Mouse (Mus musculus) intestine, embryonic 15.5 days (tissue): ENCODE measurements around the gene Tktl1. TPM values are rescaled to one million over a fixed set of nuclear protein-coding genes. Genes with fewer than 3 reads are reported as not detected.
A peak's percentile ranks its signal among the peaks of the same experiment; 100 is the strongest.
"Not testable (repeated sequence)": the region's sequence is repeated elsewhere in the genome, so short reads cannot be mapped to it uniquely, and the experiment has no call there.

Experiments used
- ATAC-seq: fragments of 200-750 bp; cut with Nextera tagmentation; 2 replicates; pipeline ENCODE4 v1.8.0; 2017; ENCODE audit warnings: moderate TSS enrichment, moderate library complexity
- H3K27ac ChIP-seq: fragments of 300-500 bp; sonication (generic); 2 replicates; pipeline ENCODE4 v1.5.1; 2015; ENCODE audit warnings: mild to moderate bottlenecking, inconsistent platforms
- H3K27me3 ChIP-seq: fragments of 300-500 bp; sonication (generic); replicated peaks from 2 replicates; pipeline ENCODE4 v1.6.1; 2015; ENCODE audit warnings: inconsistent platforms
- H3K36me3 ChIP-seq: fragments of 300-500 bp; sonication (generic); 2 replicates; pipeline ENCODE4 v1.6.1; 2015; ENCODE audit warnings: inconsistent platforms
- H3K4me1 ChIP-seq: fragments of 300-500 bp; sonication (generic); replicated peaks from 2 replicates; pipeline ENCODE4 v1.6.1; 2015; ENCODE audit warnings: inconsistent platforms
- H3K4me2 ChIP-seq: fragments of 300-500 bp; sonication (generic); replicated peaks from 2 replicates; pipeline ENCODE4 v1.6.1; 2015; ENCODE audit warnings: mild to moderate bottlenecking, inconsistent platforms
- H3K4me3 ChIP-seq: fragments of 300-500 bp; sonication (generic); replicated peaks from 2 replicates; pipeline ENCODE4 v1.5.1; 2015; ENCODE audit warnings: inconsistent platforms
- H3K9ac ChIP-seq: fragments of 300-500 bp; sonication (generic); 2 replicates; pipeline ENCODE4 v1.6.1; 2015; ENCODE audit warnings: inconsistent platforms
- H3K9me3 ChIP-seq: fragments of 300-500 bp; sonication (generic); 2 replicates; pipeline ENCODE4 v1.6.1; 2016; ENCODE audit warnings: inconsistent platforms
- WGBS: fragments of 180-500 bp; shearing (Covaris S2); methylation state at CpG from one replicate; pipeline ENCODE4 v1.1.7; 2015; 5-methylcytosine and 5-hydroxymethylcytosine counted together
- polyA plus RNA-seq: library from polyadenylated mRNA; unstranded; fragments of >200 nt; fragmentation: Nextera tagmentation; extraction: Ambion mirVana; gene quantifications from 2 replicates; pipeline ENCODE4 v1.2.1, GENCODE M21; 2015

Gene Tktl1
- not detected in 2 replicates for polyA plus RNA-seq

GRCm38 (mm10) chrX:74176959-74177358, at the start of gene Tktl1:
Gene Tktl1 (plus strand): TSS chrX:74177259.
- Histone ChIP-seq H3K9me3 (no peaks in the 10 kb centered on the region), H3K27me3 (no peaks in the 10 kb centered on the region), H3K27ac (no peak within 1 kb of the TSS), H3K4me2 (no peak within 1 kb of the TSS), H3K4me3 (no peak within 1 kb of the TSS), H3K4me1 (no peaks in the 10 kb centered on the region), H3K9ac (no peak within 1 kb of the TSS), H3K36me3 (no peaks in the 10 kb centered on the region)
- ATAC-seq: no peak
- 90% methylated on average over 17 of the region's 17 CpGs for WGBS

- not testable (repeated sequence) for H3K36me3 ChIP-seq, H3K27ac ChIP-seq, H3K4me2 ChIP-seq, H3K27me3 ChIP-seq, ATAC-seq, H3K4me3 ChIP-seq, H3K9ac ChIP-seq, H3K4me1 ChIP-seq, H3K9me3 ChIP-seq
- WGBS: 32% methylated on average over 1 of the region's 1 CpGs
These were observed 41.8 kb upstream of the Tktl1 start, which contains the start of gene Mecp2 for GRCm38 (mm10) chrX:74135263-74135662. Gene Mecp2 (minus strand): TSS chrX:74135363.

GRCm38 (mm10) chrX:74167738-74168137, 9.3 kb upstream of the Tktl1 start, which contains the start of gene Tex28:
Gene Tex28 (minus strand): TSS chrX:74167838.
- Histone ChIP-seq H3K9ac (no peak within 1 kb of the TSS), H3K27ac (no peak within 1 kb of the TSS), H3K9me3 (no peaks in the 10 kb centered on the region), H3K36me3 (no peaks in the 10 kb centered on the region), H3K4me1 (no peaks in the 10 kb centered on the region), H3K27me3 (no peaks in the 10 kb centered on the region), H3K4me3 (no peak within 1 kb of the TSS), H3K4me2 (no peak within 1 kb of the TSS)
- ATAC-seq: no peak
- 76% methylated on average over 1 of the region's 1 CpGs for WGBS

- H3K9me3 ChIP-seq: no peaks in the 10 kb centered on the region
- H3K9ac ChIP-seq: no peak overlapping the region
- no peak overlapping the region for H3K27ac ChIP-seq
- no peaks in the 10 kb centered on the region for H3K36me3 ChIP-seq
- H3K4me3 ChIP-seq: no peak overlapping the region
- no peaks in the 10 kb centered on the region for H3K27me3 ChIP-seq
- WGBS: 88% methylated on average over 2 of the region's 2 CpGs
- H3K4me1 ChIP-seq: no peaks in the 10 kb centered on the region
- ATAC-seq: no peak
- no peak overlapping the region for H3K4me2 ChIP-seq
These were observed 26.5 kb downstream of the Tktl1 start for GRCm38 (mm10) chrX:74203556-74203955.

GRCm38 (mm10) chrX:74218496-74218895, 41.4 kb downstream of the Tktl1 start:
- no peak for ATAC-seq
- H3K36me3 ChIP-seq: no peaks in the 10 kb centered on the region

GRCm38 (mm10) chrX:74219449-74219848, 42.4 kb downstream of the Tktl1 start:
- Histone ChIP-seq H3K27ac (no peak overlapping the region), H3K9me3 (no peaks in the 10 kb centered on the region), H3K4me1 (no peaks in the 10 kb centered on the region), H3K9ac (no peak overlapping the region), H3K4me3 (no peak overlapping the region), H3K36me3 (no peaks in the 10 kb centered on the region), H3K4me2 (no peak overlapping the region), H3K27me3 (no peaks in the 10 kb centered on the region)
- WGBS: 50% methylated on average over 13 of the region's 13 CpGs
- ATAC-seq: no peak

More at GRCm38 (mm10) chrX:74218496-74218895, 41.4 kb downstream of the Tktl1 start:
- no peaks in the 10 kb centered on the region for H3K4me1 ChIP-seq
- 90% methylated on average over 4 of the region's 4 CpGs for WGBS
- H3K27me3 ChIP-seq: no peaks in the 10 kb centered on the region
- H3K4me2 ChIP-seq: no peak overlapping the region
- H3K9ac ChIP-seq: no peak overlapping the region
- no peak overlapping the region for H3K4me3 ChIP-seq
- H3K27ac ChIP-seq: no peak overlapping the region
- H3K9me3 ChIP-seq: no peaks in the 10 kb centered on the region

DNA sequence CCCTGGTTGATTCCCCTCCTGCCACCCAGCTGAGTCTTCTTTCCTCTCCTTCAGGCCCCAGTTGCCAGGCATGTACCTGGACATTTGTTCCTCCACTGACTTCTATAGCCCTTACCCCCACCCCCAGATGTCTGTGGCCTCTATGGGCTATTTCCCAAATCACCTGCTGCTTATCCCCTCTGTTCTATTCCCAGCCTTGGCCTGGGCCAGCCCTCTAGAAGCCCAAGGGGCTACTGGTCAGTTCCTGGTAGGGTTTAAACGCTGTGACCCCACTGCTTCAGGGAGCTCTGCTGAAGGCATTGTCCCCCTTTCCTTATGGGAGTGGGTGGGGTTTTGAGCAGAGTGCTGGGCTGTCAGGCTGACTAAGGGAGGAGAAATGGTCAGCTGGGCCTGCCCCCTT, 43.0 kb downstream of the Tktl1 start:
- ATAC-seq: not testable (repeated sequence)

DNA sequence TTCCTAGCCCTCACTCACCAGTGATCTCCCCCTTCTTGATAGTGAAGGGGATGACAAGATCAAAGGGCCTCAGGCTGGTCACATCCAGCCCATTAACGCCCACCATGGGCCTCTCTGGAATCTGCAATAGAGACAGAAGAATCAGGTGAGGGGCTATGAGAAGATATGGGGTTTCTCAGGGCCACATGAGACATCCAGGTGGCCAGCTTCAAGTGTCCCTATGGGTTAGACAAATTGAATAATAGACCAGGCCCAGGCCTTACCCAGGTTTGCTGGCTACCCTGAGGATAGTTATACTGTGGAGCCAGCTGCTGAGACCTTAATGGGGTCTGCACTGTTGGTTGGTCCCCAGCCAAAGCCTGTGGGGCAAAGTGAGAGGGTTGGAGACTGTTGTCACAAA, 53.0 kb downstream of the Tktl1 start:
- H3K9ac ChIP-seq: no peak overlapping the region
- H3K36me3 ChIP-seq: peaks cover 9% of the 10 kb centered on the region
- H3K27ac ChIP-seq: no peak overlapping the region
- H3K27me3 ChIP-seq: no peaks in the 10 kb centered on the region
- 80% methylated on average over 1 of the region's 1 CpGs for WGBS
- no peak overlapping the region for H3K4me3 ChIP-seq
- no peak for ATAC-seq
- H3K4me2 ChIP-seq: no peak overlapping the region
- no peaks in the 10 kb centered on the region for H3K9me3 ChIP-seq
- no peaks in the 10 kb centered on the region for H3K4me1 ChIP-seq

More for the DNA sequence above, 43.0 kb downstream of the Tktl1 start:
- not testable (repeated sequence) for H3K9me3 ChIP-seq, H3K27me3 ChIP-seq, H3K9ac ChIP-seq, H3K4me2 ChIP-seq, H3K27ac ChIP-seq, H3K4me3 ChIP-seq, H3K4me1 ChIP-seq, H3K36me3 ChIP-seq
- 48% methylated on average over 1 of the region's 1 CpGs for WGBS

GRCm38 (mm10) chrX:74233196-74233595, 56.1 kb downstream of the Tktl1 start:
- Histone ChIP-seq H3K4me1 (no peaks in the 10 kb centered on the region), H3K27me3 (no peaks in the 10 kb centered on the region), H3K27ac (no peak overlapping the region), H3K4me2 (no peak overlapping the region), H3K9ac (no peak overlapping the region), H3K9me3 (no peaks in the 10 kb centered on the region), H3K36me3 (peaks cover 17% of the 10 kb centered on the region), H3K4me3 (no peak overlapping the region)
- WGBS: 91% methylated on average over 5 of the region's 5 CpGs
- no peak for ATAC-seq

DNA sequence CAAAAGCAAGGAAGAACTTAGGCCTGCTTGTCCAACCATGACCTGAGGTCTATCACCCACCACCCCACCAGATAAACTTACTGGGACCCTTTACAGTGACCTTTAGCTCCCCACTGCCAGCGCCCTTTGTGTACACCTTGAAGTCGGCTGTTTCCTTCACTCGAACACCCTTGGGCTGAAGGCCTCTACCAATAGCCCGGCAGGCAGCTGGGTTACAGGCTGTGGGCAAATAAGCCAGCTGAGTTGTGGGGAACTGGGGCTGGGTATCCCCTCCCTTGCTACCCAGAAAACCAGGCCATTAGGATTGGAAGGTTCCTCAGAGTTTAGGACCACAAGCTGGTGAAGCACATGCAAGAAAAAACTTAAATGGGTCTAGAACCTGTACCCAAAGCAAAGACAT, 63.3 kb downstream of the Tktl1 start:
- Histone ChIP-seq H3K9ac (no peak overlapping the region), H3K36me3 (peaks cover 12% of the 10 kb centered on the region; the same call in 1 of the 2 replicates), H3K9me3 (no peaks in the 10 kb centered on the region), H3K27ac (no peak overlapping the region), H3K4me2 (no peak overlapping the region), H3K4me1 (no peaks in the 10 kb centered on the region), H3K27me3 (no peaks in the 10 kb centered on the region), H3K4me3 (no peak overlapping the region)
- ATAC-seq: no peak
- WGBS: 91% methylated on average over 4 of the region's 4 CpGs

GRCm38 (mm10) chrX:74243396-74243795, 66.3 kb downstream of the Tktl1 start:
- Histone ChIP-seq H3K4me1 (no peaks in the 10 kb centered on the region), H3K27ac (no peak overlapping the region), H3K4me3 (peak overlapping the region; percentile 49), H3K27me3 (no peaks in the 10 kb centered on the region), H3K36me3 (peaks cover 3% of the 10 kb centered on the region; the same call in 1 of the 2 replicates), H3K9ac (0 out of 2 replicates have a peak overlapping the region, but pooled peaks have one; percentile 10), H3K9me3 (no peaks in the 10 kb centered on the region), H3K4me2 (peak overlapping the region; percentile 55)
- WGBS: 78% methylated on average over 2 of the region's 2 CpGs
- ATAC-seq: no peak

- no peaks in the 10 kb centered on the region for H3K9me3 ChIP-seq
- H3K36me3 ChIP-seq: peaks cover 3% of the 10 kb centered on the region; the same call in 1 of the 2 replicates
- whole genome bisulfite sequencing: 73% methylated on average over 3 of the region's 3 CpGs
- H3K4me2 ChIP-seq: peak overlapping the region; percentile 55
- 0 out of 2 replicates have a peak overlapping the region, but pooled peaks have one; percentile 10 for H3K9ac ChIP-seq
- no peaks in the 10 kb centered on the region for H3K27me3 ChIP-seq
- no peak for ATAC-seq
- no peaks in the 10 kb centered on the region for H3K4me1 ChIP-seq
- H3K4me3 ChIP-seq: peak overlapping the region; percentile 49
- H3K27ac ChIP-seq: no peak overlapping the region
These were observed 66.7 kb downstream of the Tktl1 start for GRCm38 (mm10) chrX:74243807-74244206.

- Histone ChIP-seq H3K4me2 (peak overlapping the region; percentile 55), H3K4me3 (peak overlapping the region; percentile 49), H3K4me1 (no peaks in the 10 kb centered on the region), H3K9ac (peak overlapping the region; percentile 58; the same call in 1 of the 2 replicates), H3K36me3 (0 out of 2 replicates have a peak, but pooled peaks cover 3% of the 10 kb centered on the region), H3K27me3 (no peaks in the 10 kb centered on the region), H3K27ac (peak overlapping the region; percentile 73), H3K9me3 (no peaks in the 10 kb centered on the region)
- WGBS: 37% methylated on average over 3 of the region's 3 CpGs
- ATAC-seq: peak; percentile 55
These were observed 67.6 kb downstream of the Tktl1 start for GRCm38 (mm10) chrX:74244614-74245083.
